Mouse (Mus musculus) mature B cell (primary cell): ENCODE results near the gene Cacng4.

Experiments
- in situ Hi-C: fragments of 300-500 bp; cut with MboI; formaldehyde crosslinking; loops from 2 replicates; pipeline ENCODE4 v1.14.3; 2019

Gene Cacng4

GRCm38 (mm10) chr11:107794547-107795269 lies at the start of gene Cacng4:
Gene Cacng4 (minus strand): TSS chr11:107794557.
- in situ Hi-C loops, result no loop called here

GRCm38 (mm10) chr11:107833351-107834040 lies 39.1 kb upstream of the Cacng4 start:
- in situ Hi-C loops, result no loop called here

- in situ Hi-C loops, result no loop called here
These were observed 22.8 kb upstream of the Cacng4 start for GRCm38 (mm10) chr11:107817196-107817595.

GRCm38 (mm10) chr11:107812941-107813648 lies 18.7 kb upstream of the Cacng4 start:
- in situ Hi-C loops, result no loop called here

GRCm38 (mm10) chr11:107812429-107812828 lies 18.1 kb upstream of the Cacng4 start:
- in situ Hi-C loops, result no loop called here

- in situ Hi-C loops, result no loop called here
These were observed 14.2 kb upstream of the Cacng4 start for GRCm38 (mm10) chr11:107808508-107808907.

- in situ Hi-C loops, result no loop called here
These were observed 11.7 kb upstream of the Cacng4 start for GRCm38 (mm10) chr11:107806058-107806457.

- in situ Hi-C loops, result no loop called here
These were observed 7.6 kb upstream of the Cacng4 start for GRCm38 (mm10) chr11:107801946-107802345.

- in situ Hi-C loops, result no loop called here
These were observed 5.0 kb upstream of the Cacng4 start for GRCm38 (mm10) chr11:107799331-107799730.

GRCm38 (mm10) chr11:107796346-107796745 lies 2.0 kb upstream of the Cacng4 start:
- in situ Hi-C loops, result no loop called here

GRCm38 (mm10) chr11:107795384-107796035 lies 1.2 kb upstream of the Cacng4 start:
- in situ Hi-C loops, result no loop called here

GRCm38 (mm10) chr11:107794103-107794493 lies 259 bp downstream of the Cacng4 start:
- in situ Hi-C loops, result no loop called here

- in situ Hi-C loops, result no loop called here
These were observed 906 bp downstream of the Cacng4 start for GRCm38 (mm10) chr11:107793200-107794102.

- in situ Hi-C loops, result no loop called here
These were observed 2.2 kb downstream of the Cacng4 start for GRCm38 (mm10) chr11:107792136-107792535.

- in situ Hi-C loops, result no loop called here
These were observed 8.6 kb downstream of the Cacng4 start for GRCm38 (mm10) chr11:107785761-107786160.

- in situ Hi-C loops, result no loop called here
These were observed 9.1 kb downstream of the Cacng4 start for GRCm38 (mm10) chr11:107785288-107785687.

GRCm38 (mm10) chr11:107783861-107784754 lies 10.2 kb downstream of the Cacng4 start:
- in situ Hi-C loops, result no loop called here

GRCm38 (mm10) chr11:107782591-107782990 lies 11.8 kb downstream of the Cacng4 start:
- in situ Hi-C loops, result no loop called here

- in situ Hi-C loops, result no loop called here
These were observed 15.5 kb downstream of the Cacng4 start for GRCm38 (mm10) chr11:107778859-107779258.

GRCm38 (mm10) chr11:107777487-107777886 lies 16.9 kb downstream of the Cacng4 start:
- in situ Hi-C loops, result no loop called here
